Mouse (Mus musculus) retina, adult 2 months (tissue): ENCODE results near the gene Reg4.
A peak's percentile ranks its signal among the peaks of the same experiment; 100 is the strongest.

ENCODE experiments used
- DNase-seq: peaks from one replicate; pipeline ENCODE4 v3.0.0-alpha.2; 2012; ENCODE audit warnings: low read depth, low spot score

Reg4 gene

DNA sequence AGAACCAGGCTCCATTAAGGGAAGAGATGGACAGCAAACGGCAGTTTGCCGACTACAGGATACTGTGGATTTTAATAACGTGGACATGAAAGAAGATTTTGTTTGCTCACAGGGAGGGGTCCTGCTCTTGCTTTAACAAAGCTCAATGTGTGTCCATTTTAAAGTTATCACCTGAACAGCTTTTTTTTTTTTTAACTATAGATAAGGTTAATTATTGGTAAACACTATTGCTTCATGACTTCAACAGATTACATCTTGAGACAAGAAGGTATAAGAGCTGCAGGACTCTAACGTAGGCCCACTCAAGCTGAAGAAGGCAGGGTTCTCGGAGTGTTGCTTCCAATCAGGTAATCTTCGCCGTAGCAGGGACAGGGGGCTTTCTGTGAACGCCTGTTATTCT lies at the start of gene Reg4:
TSS of gene Reg4 (plus strand) at position 301 of the 400 bp plus-strand sequence.
- no peak for DNase-seq

GRCm38 (mm10) chr3:98178340-98178739 lies 43.6 kb upstream of the Reg4 start:
- no peak for DNase-seq

GRCm38 (mm10) chr3:98180805-98181204 lies 41.2 kb upstream of the Reg4 start:
- no peak for DNase-seq

- DNase-seq, result no peak
Observed at GRCm38 (mm10) chr3:98185163-98185714, 36.7 kb upstream of the Reg4 start.

DNA sequence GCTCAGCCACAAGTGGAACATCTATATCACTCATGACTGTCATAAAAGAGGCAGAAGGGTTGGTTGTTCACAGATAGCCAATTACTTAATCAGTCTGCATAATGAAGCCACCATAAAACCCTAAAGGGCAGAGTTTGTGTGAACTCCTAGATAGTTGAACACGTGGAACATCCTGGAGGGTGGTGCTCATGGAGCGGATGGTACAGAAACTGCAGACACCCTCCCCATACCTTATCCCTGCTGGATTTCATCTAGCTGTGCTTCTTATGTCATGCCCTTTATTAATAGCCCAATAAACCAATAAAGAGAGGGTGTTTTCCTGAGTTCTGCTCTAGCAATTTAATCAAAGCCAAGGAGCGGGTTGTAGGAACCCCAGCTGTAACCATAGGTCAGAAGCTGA lies 34.2 kb upstream of the Reg4 start:
- DNase-seq, result no peak

- no peak for DNase-seq
Observed at GRCm38 (mm10) chr3:98197711-98198532, 24.0 kb upstream of the Reg4 start.

DNA sequence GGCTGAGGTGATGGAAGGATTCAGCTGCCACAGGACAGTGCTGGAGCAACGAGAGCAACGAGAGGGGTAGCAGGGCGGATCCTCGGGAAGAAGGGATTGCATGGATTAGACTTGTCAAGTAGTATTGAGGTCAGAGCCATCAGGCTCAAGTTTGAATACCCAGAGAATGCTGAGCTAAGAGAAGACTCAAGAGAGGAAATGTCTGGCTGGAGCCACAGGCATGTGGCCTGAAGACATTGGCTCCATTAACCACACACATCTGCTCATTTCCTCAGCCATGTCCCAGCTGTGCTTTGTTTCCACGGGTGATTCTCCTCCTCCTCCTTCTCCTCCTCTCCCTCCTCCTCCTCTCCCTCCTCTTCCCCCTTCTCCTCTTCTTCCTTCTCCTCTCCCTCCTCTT lies 22.2 kb upstream of the Reg4 start:
- DNase-seq, result peak; percentile 46

DNA sequence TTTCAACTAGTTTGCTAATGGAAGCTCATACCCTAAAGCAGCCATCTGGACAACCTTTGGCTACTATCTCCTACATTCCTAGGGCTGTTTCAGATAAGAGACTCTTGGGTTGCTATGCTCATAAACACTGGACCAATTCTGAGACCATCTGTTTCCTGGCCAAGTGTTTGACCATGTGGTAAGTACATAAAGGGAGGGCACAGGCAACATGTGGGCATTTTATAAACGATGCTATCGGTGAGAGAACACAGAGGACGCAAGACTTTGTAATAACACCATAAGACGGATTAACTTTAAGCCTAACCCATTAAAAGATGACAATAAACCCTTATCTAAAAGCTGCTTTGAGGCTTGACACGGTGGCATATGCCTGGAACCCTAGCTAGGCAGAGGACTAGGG lies 18.7 kb upstream of the Reg4 start:
- DNase-seq, result no peak

DNA sequence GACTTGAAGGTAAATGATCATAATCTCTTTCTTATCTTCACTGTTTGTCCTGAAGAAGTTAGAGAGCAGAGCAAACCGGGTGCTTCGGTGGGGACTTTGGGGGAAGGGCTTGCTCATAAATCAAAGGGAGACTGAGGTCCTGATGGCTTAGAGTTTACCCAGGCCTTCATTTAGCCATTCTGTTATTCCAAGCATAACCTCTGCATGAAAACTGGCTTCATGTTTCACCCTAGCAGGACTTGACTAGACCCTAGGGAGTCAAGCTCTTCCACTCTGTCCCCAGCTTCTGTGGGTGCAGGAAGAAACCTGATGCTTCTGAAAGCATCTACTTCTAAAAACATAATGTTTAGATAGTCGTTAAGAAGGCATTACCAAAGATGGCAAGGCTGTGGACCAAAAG lies 15.0 kb upstream of the Reg4 start:
- DNase-seq, result no peak

DNA sequence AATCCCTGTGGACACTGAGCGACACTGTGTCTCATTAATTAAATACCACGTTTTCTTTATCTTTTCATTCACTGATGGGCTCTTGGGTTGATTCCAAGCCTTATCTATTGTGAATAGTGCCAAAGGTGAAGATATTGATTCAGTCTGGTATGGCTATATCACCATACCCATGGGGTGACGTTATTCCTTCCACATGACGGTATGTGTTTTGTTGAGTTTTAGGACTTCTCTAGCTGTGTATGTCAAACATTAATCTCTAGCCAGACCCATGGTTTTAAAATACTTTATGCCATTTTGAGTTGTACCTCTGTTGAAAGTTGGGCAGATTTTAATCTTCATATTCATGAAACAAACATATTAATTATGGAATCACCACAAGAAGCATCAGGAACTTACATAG lies 12.8 kb upstream of the Reg4 start:
- DNase-seq, result no peak

DNA sequence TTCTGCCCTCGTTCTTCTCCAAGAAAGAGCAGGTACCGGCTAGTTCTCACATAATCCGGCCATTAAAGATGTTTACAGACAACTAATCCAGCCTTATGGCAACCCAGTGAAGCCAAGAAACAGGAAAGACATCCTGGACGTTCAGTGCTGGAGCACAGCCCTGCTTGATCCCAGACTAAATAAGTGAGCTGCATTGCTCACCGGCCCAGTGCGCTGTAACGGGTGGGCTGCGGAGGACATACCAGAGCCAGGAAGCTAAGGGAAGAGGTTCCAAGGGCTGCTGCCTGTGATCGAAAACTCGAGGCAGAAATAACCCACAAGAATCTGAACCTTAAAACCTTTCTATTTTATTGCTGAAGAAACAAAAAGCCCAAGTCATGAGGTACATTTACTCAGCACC lies 11.1 kb upstream of the Reg4 start:
- DNase-seq, result no peak

DNA sequence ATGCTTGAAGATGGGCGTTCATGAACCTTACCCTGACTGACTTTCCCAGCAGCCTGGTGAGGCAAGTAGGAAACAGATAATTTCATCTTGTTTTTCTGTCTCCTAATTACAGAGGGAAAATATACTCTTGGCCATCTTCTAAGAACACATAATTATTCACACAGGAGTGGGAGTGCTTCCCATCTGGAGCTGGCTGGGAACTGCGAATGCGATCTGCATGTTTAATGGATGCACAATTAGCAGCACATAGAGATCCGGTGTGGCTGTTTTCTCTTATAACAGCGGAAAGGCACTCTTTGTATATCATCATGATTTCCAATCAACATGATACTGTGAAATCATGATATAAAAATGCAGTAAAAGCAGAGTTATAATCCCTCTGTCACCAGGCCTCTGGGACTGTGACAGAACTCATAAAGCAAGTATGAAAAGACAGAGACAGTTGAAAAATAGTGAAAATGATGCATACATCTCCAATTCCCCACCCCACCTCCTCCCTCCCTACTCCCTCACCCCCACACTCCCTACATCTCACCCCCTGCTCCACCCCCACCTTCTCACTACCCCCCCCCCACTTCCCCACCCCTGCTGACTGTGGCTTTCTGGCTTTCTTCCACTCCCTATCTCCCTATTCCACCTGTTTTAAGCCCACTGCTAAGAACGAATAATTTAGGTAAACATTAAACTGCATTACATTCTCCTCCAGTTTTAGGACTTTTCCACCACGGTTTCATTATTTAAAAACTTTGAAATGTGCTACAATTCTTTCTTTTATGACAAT lies 10.5 kb upstream of the Reg4 start:
- no peak for DNase-seq

DNA sequence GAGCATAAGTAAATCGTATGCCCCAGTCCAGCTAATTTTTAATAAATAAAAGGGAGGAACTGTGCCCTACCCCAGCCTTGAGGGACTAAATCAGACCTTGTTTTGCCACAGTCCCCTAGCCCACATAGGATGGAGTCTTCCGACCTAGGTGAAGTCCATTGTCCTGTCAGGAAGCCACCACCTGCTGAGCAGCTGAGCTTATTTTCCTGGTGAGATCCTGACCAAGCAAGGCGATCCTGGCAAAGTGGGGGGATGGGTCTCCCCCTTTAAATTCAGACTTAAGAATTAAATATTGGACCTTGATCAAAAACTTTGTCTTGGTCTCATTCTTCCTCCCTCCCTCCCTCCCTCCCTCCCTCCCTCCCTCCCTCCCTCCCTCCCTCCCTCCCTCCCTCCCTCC lies 5.7 kb upstream of the Reg4 start:
- no peak for DNase-seq

GRCm38 (mm10) chr3:98223263-98223662 lies 1.3 kb downstream of the Reg4 start:
- DNase-seq, result no peak

DNA sequence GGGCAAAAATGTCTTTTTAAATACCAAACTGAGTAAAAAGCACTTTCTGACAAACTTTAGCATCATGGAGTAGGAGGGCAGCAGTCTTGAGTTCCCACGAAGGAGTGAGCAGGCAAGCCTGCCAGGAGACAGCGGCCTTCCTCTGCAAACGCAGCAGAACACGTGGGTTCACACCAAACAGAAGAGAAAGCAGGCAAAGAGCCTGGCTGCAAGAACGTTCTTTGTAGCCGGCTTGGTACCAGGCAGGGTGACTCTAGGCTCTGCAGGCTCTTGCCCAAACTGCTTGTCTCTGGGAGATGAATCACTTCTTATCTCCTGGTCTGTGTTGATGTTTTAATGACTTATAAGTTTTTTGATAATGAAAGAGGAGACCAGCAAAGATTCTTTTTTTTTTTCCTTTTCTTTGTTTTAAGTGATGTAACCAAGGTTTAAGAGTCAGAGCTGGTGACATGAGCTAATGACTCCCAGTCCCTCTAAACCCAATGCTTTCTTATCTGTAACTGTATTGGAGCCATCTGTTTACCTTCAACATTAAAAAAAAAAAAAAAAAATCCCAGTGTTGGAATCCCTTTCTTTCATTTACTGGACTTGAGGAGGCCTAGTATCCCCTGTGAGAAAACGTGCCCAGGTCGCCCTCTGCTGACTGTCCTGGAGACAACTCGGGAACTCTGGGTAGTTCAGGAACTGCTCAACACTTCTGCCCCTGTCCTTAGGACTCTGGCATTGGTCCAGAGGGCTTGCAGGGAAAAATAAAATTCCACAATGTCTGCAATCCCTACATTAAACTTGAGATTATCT lies 2.0 kb downstream of the Reg4 start:
- peak; percentile 38 for DNase-seq

DNA sequence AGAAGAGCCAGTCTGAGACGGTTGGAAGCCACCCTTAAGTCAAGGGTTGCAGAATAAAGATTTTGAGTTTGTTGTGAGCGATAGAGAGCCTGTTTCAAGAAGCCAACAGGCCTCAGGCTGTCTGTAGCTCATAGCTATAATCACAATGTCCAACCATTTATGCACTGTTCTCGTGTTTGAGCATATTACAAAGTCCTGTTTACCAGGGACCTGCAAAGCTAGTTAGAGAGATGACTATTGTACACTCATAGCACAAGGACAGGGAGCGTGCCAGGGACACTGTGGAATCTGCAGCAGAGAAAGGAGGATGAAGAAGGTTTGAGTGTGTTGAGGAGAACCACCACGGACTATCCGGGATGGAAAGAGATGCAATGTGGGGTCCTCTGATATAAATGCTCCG lies 3.0 kb downstream of the Reg4 start:
- DNase-seq, result no peak

DNA sequence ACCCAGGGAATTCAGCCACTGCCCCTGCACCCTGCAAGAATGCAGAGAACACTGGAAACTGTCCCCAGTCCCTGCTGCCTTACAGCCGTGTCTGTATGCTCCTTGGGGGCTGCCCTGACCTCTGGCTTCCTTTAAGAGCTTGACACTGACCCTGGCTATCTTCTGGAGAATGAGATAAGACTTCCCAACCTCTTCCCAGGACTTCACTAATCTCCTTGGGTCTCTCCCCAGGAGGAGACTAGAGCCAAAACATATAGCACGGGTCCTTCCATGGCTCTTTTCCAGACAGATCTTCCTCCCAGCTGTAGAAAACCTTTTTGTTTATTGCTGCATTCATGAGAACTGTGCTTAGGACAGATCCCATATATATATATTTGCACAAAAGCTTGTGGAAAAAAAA lies 3.8 kb downstream of the Reg4 start:
- DNase-seq, result no peak

- DNase-seq, result peak; percentile 20
Observed at GRCm38 (mm10) chr3:98226988-98227610, 5.1 kb downstream of the Reg4 start.

- DNase-seq, result no peak
Observed at GRCm38 (mm10) chr3:98227763-98228162, 5.8 kb downstream of the Reg4 start.

DNA sequence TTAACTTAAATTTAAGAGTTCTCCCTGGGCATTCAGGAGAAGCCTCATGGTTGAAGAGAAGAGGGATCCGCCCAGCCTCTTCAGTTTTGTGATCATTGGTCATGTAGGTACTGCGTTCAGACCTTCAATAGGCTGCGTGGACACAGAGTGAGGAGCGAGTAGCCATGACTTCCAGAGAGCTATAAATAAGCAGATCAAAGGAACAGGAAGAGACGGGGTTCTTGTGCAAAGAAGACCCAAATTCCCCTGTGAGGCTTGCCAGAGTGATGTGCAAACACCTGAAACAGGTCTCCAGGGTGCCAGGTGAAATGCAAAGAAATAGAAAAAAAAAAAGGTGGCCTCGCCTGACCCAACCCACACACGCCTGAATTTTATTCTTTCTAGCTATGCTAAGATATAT lies 8.0 kb downstream of the Reg4 start:
- no peak for DNase-seq

GRCm38 (mm10) chr3:98233504-98233903 lies 11.5 kb downstream of the Reg4 start:
- no peak for DNase-seq
